In the genomic region with DNA sequence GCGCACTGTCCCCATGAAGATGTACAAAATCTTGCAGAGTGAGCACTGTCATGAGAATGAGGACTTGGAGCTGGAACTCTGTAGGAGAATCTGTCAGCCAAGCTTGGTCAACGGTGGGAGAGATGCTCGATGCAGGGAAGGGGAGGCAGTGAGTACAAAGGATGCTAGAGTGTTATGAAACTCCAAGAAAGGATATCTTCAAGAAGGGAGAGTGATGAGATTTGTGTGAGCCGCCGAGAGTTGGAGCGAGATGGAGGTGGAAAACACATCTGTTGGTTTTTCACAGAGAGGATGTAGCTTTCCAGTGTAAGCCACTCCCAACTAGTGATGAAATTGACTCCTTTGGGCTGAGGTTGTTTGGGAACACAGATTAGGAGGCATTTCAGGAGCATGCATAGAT, we compare ENCODE assay signal across 20 mouse cellular contexts.
DNase-seq lines count a peak whose midpoint lies in the region; ATAC-seq and TF ChIP-seq lines count a peak whose summit lies in the region.
"Had no signal": no experiment of that assay in that cellular context is flagged by ENCODE, and none has a peak within 500 bp of the region (broad histone marks: within the 10 kb centered on the region; RNA-seq: fewer than 3 reads in every experiment).

No protein-coding gene starts in this region.

- no peak for TF ChIP-seq CTCF in left cerebral cortex, adult 2 months (IDR thresholded peaks at IDR 0.05)

- no peak for DNase-seq in frontal cortex, postnatal 10 days (ENCODE audit: low spot score in 2 of 2)
- no peak for DNase-seq in left cerebral cortex, adult 2 months (ENCODE audit: extremely low spot score in 1 of 2, low spot score in 2 of 2)
- DNase-seq in left cerebral cortex, postnatal 4 days = no peak
- DNase-seq in right cerebral cortex, adult 2 months (ENCODE audit: low spot score in 2 of 2) = peak; percentile 16 to 29
- no peak for DNase-seq in right cerebral cortex, postnatal 10 days (ENCODE audit: low spot score in 2 of 2)
- DNase-seq: adrenal gland, adult 8-10 months; adrenal gland, postnatal 25 days; cerebellum, adult 18-20 months; cerebellum, adult 9-10 months; cerebellum, postnatal 14 days; gastrocnemius, adult 2 months; gastrocnemius, postnatal 14 days; heart, adult 11 months had no signal

- H3K4me3 ChIP-seq in left cerebral cortex, adult 2 months = no peak overlapping the region
- H3K4me3 ChIP-seq: forebrain, embryonic 10.5 days; forebrain, embryonic 13.5 days; gastrocnemius, adult 2 months; hindbrain, embryonic 12.5 days; hindbrain, embryonic 15.5 days had no signal

- intact Hi-C loops in left cerebral cortex, adult 2 months (cut with DNase I) = loop anchor here (5.0 kb wide), 1 partner anchor 124 kb away; no protein-coding TSS in a partner anchor
- intact Hi-C loops in left cerebral cortex, postnatal 4 days (cut with DNase I) = no loop called here

- peak overlapping the region; percentile 16; the same call in 1 of the 2 replicates for H3K27ac ChIP-seq in left cerebral cortex, adult 2 months
- H3K27ac ChIP-seq: forebrain, embryonic 10.5 days; forebrain, embryonic 13.5 days; gastrocnemius, adult 2 months; hindbrain, embryonic 12.5 days; hindbrain, embryonic 15.5 days had no signal

- ATAC-seq in frontal cortex, adult (ENCODE audit: low TSS enrichment) = peak; percentile 89
- ATAC-seq: activated CD4-positive, CD25-positive, alpha-beta regulatory T cell, adult 4 months; forebrain, embryonic 13.5 days; forebrain, embryonic 16.5 days had no signal

Comparison
In these comparisons a context has a peak if more than half of its experiments do, and no peak if none do; other contexts are left out.
1. DNase-seq: peak in right cerebral cortex, adult 2 months (2 of 2); none in frontal cortex, postnatal 10 days (0 of 2), left cerebral cortex, adult 2 months (0 of 2), left cerebral cortex, postnatal 4 days (single experiment) and right cerebral cortex, postnatal 10 days (0 of 2).